Mouse (Mus musculus) adrenal gland, adult 18-20 months (tissue): ENCODE results near the gene Bco2. TPM values are rescaled to one million over a fixed set of nuclear protein-coding genes. Genes with fewer than 3 reads are reported as not detected.
A peak's percentile ranks its signal among the peaks of the same experiment; 100 is the strongest.

ENCODE experiments used
- DNase-seq, 2 experiments: peaks; one replicate each; pipeline ENCODE4 v3.0.0; 2021 to 2022; ENCODE audit warnings: low spot score in 2 of 2
- long read RNA-seq, 2 experiments: library from polyadenylated mRNA; stranded (forward); transcript quantifications; one replicate each; pipeline ENCODE4 v2.0.0; 2021
- total RNA-seq, 2 experiments: library from RNA; stranded (reverse); gene quantifications; 1 replicate in 1 of 2; 2 replicates in 1 of 2; pipeline ENCODE4 v1.2.3; 2021

The Bco2 gene
- total RNA-seq, result 1 to 10 TPM; 4.6 to 4.7 TPM
- long read RNA-seq, experiment 1, partial matches to known transcripts, result 0 of 1 reads
- long read RNA-seq, experiment 1, other reads (novel, unspliced or antisense), result 0 of 1 reads
- long read RNA-seq, experiment 2, transcript Bco2-201 (12 exons, 2,118 nt), result major isoform, 6 of 9 reads
- long read RNA-seq, experiment 2, partial matches to known transcripts, result 0 of 9 reads
- long read RNA-seq, experiment 2, other reads (novel, unspliced or antisense), result 3 of 9 reads

- no peak for DNase-seq
Observed at GRCm38 (mm10) chr9:50555094-50555446, at the start of gene Bco2. Gene Bco2 (minus strand): TSS chr9:50555181.

- no peak for DNase-seq
Observed at GRCm38 (mm10) chr9:50604338-50604737, 49.4 kb upstream of the Bco2 start.

- DNase-seq, result no peak
Observed at GRCm38 (mm10) chr9:50603998-50604324, 49.0 kb upstream of the Bco2 start.

- DNase-seq, result peak; percentile 86 to 87
Observed at GRCm38 (mm10) chr9:50603189-50603997, 48.4 kb upstream of the Bco2 start, which contains the start of the genes Sdhd and Timm8b. Gene Sdhd (minus strand): TSS chr9:50603812. Gene Timm8b (plus strand): TSS chr9:50603910.

- no peak for DNase-seq
Observed at GRCm38 (mm10) chr9:50602055-50602845, 47.3 kb upstream of the Bco2 start.

GRCm38 (mm10) chr9:50601536-50601935 lies 46.6 kb upstream of the Bco2 start:
- DNase-seq, result no peak

GRCm38 (mm10) chr9:50596973-50597372 lies 42.0 kb upstream of the Bco2 start:
- DNase-seq, result no peak

- DNase-seq, result no peak
Observed at GRCm38 (mm10) chr9:50594794-50595417, 39.9 kb upstream of the Bco2 start.

- DNase-seq, result peak; percentile 16 to 40
Observed at GRCm38 (mm10) chr9:50593544-50593943, 38.6 kb upstream of the Bco2 start.

- no peak for DNase-seq
Observed at GRCm38 (mm10) chr9:50592955-50593354, 38.0 kb upstream of the Bco2 start.

GRCm38 (mm10) chr9:50590856-50591518 lies 36.0 kb upstream of the Bco2 start:
- no peak for DNase-seq

GRCm38 (mm10) chr9:50586955-50587354 lies 32.0 kb upstream of the Bco2 start:
- no peak for DNase-seq

GRCm38 (mm10) chr9:50585145-50585818 lies 30.3 kb upstream of the Bco2 start:
- DNase-seq, result no peak

- no peak for DNase-seq
Observed at GRCm38 (mm10) chr9:50580370-50580769, 25.4 kb upstream of the Bco2 start.

GRCm38 (mm10) chr9:50569599-50570525 lies 14.9 kb upstream of the Bco2 start:
- no peak for DNase-seq

GRCm38 (mm10) chr9:50567881-50568280 lies 12.9 kb upstream of the Bco2 start:
- no peak for DNase-seq

- no peak for DNase-seq
Observed at GRCm38 (mm10) chr9:50567372-50567771, 12.4 kb upstream of the Bco2 start.

GRCm38 (mm10) chr9:50565940-50566339 lies 11.0 kb upstream of the Bco2 start:
- no peak for DNase-seq

GRCm38 (mm10) chr9:50565173-50565572 lies 10.2 kb upstream of the Bco2 start:
- no peak for DNase-seq
